ENCODE assay signal across 8 mouse cellular contexts in genomic region chr13:101693967-101694495, GRCm38 (mm10).
DNase-seq lines count a peak whose midpoint lies in the region; ATAC-seq lines count a peak whose summit lies in the region.

No protein-coding gene starts in this region.

- H3K9me3 ChIP-seq in hindbrain, embryonic 15.5 days = no peaks in the 10 kb centered on the region

- peaks cover 45% of the 10 kb centered on the region for H3K4me1 ChIP-seq in hindbrain, embryonic 15.5 days (replicated peaks)

- no peaks in the 10 kb centered on the region for H3K27me3 ChIP-seq in hindbrain, embryonic 15.5 days

- 0 out of 2 replicates have a peak, but pooled peaks cover 2% of the 10 kb centered on the region for H3K36me3 ChIP-seq in hindbrain, embryonic 15.5 days
- peaks cover 7% of the 10 kb centered on the region for H3K36me3 ChIP-seq in macrophage (ENCODE audit: inconsistent target)

- under 1% methylated on average over 12 of the region's 12 CpGs for WGBS in hindbrain, embryonic 15.5 days
- WGBS in macrophage (ENCODE audit: missing documents) = 11% methylated on average over 12 of the region's 12 CpGs

- DNase-seq in MN1 (ENCODE audit: low spot score) = peak; percentile 64
- DNase-seq in cerebellum, adult 9-10 months = peak; percentile 89
- DNase-seq in frontal cortex, postnatal 10 days (ENCODE audit: low spot score in 2 of 2) = peak; percentile 62 to 69
- DNase-seq in left cerebral cortex, adult 11 months (ENCODE audit: low spot score) = peak; percentile 63
- DNase-seq in right cerebral cortex, adult 18-20 months = peak; percentile 79
- DNase-seq in urinary bladder, adult 18-20 months (ENCODE audit: low spot score in 2 of 2) = peak; percentile 66 to 71

- H3K9ac ChIP-seq in hindbrain, embryonic 15.5 days = peak overlapping the region; percentile 75

- peak overlapping the region; percentile 96 for H3K4me2 ChIP-seq in hindbrain, embryonic 15.5 days

- peak overlapping the region; percentile 87 for H3K27ac ChIP-seq in hindbrain, embryonic 15.5 days (replicated peaks)
- H3K27ac ChIP-seq in macrophage = 0 out of 2 replicates have a peak overlapping the region, but pooled peaks have one; percentile 12

- peak; percentile 59 for ATAC-seq in hindbrain, embryonic 15.5 days (ENCODE audit: low FRiP score, low read depth)

- peaks cover 62% of the 10 kb centered on the region for H3K79me2 ChIP-seq in macrophage (ENCODE audit: inconsistent target)

- peak overlapping the region; percentile 59 for H3K4me3 ChIP-seq in hindbrain, embryonic 15.5 days
- H3K4me3 ChIP-seq in macrophage (ENCODE audit: inconsistent target) = peak overlapping the region; percentile 45

Comparison
In these comparisons a context has a peak if more than half of its experiments do, and no peak if none do; other contexts are left out.
1. Peak in every context shown above with its lines: DNase-seq, ATAC-seq, H3K4me3 ChIP-seq and H3K27ac ChIP-seq.